In genomic region chr1:171065243-171065587, GRCm38 (mm10) we compare ENCODE assay signal across 8 mouse cellular contexts. TPM values are rescaled to one million over a fixed set of nuclear protein-coding genes. Genes with fewer than 3 reads are reported as not detected.
DNase-seq lines count a peak whose midpoint lies in the region; ATAC-seq and TF ChIP-seq lines count a peak whose summit lies in the region.
"Not testable (repeated sequence)": the region's sequence is repeated elsewhere in the genome, so short reads cannot be mapped to it uniquely, and the experiment has no call there.

No protein-coding gene starts in this region.

- not testable (repeated sequence) for H3K27me3 ChIP-seq in CH12.LX (replicated peaks)
- peaks cover 24% of the 10 kb centered on the region for H3K27me3 ChIP-seq in embryonic facial prominence, embryonic 11.5 days (ENCODE audit: control insufficient read depth, insufficient read depth, low read length)
- H3K27me3 ChIP-seq in hindbrain, embryonic 13.5 days = peaks cover 59% of the 10 kb centered on the region

- not testable (repeated sequence) for H3K36me3 ChIP-seq in CH12.LX (replicated peaks in 1 of 2; ENCODE audit: control insufficient read depth in 1 of 2, insufficient read depth in 1 of 2, low read length in 1 of 2); embryonic facial prominence, embryonic 11.5 days (replicated peaks; ENCODE audit: control insufficient read depth, insufficient read depth, low read depth, low read length); hindbrain, embryonic 13.5 days

- H3K4me3 ChIP-seq in CH12.LX (replicated peaks in 1 of 3; ENCODE audit: low read depth in 2 of 3, low read length in 2 of 3, poor library complexity in 1 of 3) = peak overlapping the region in 2 of 3 experiments; percentile 26 to 31
- peak overlapping the region; percentile 23 for H3K4me3 ChIP-seq in embryonic facial prominence, embryonic 11.5 days (ENCODE audit: low read depth, low read length)
- H3K4me3 ChIP-seq in hindbrain, embryonic 13.5 days = peak overlapping the region; percentile 29

- peak; percentile 32 for ATAC-seq in embryonic facial prominence, embryonic 11.5 days (replicated peaks; ENCODE audit: insufficient number of reproducible peaks, low FRiP score, low TSS enrichment, low read depth)
- peak; percentile 30 for ATAC-seq in hindbrain, embryonic 13.5 days (ENCODE audit: low FRiP score)
- ATAC-seq in monocyte, adult 5-6 weeks (replicated peaks; ENCODE audit: insufficient number of reproducible peaks, low FRiP score, low TSS enrichment, poor library complexity, severe bottlenecking) = 0 out of 2 replicates have a peak, but pooled peaks have one; percentile 5

- H3K79me2 ChIP-seq in CH12.LX (replicated peaks; ENCODE audit: control insufficient read depth, extremely low read depth, insufficient read depth, poor library complexity, severe bottlenecking) = not testable (repeated sequence)

- not testable (repeated sequence) for H3K9me3 ChIP-seq in CH12.LX (replicated peaks; ENCODE audit: low read length); embryonic facial prominence, embryonic 11.5 days (replicated peaks; ENCODE audit: control insufficient read depth, low read length); hindbrain, embryonic 13.5 days

- not testable (repeated sequence) for TF ChIP-seq POLR2A in CH12.LX (IDR thresholded peaks at IDR 0.05; ENCODE audit: low read depth, low read length)

- not testable (repeated sequence) for TF ChIP-seq EP300 in CH12.LX (IDR thresholded peaks at IDR 0.05; ENCODE audit: low read length)

- not testable (repeated sequence) for H3K4me2 ChIP-seq in CH12.LX (ENCODE audit: insufficient read depth, low read depth, poor library complexity, severe bottlenecking)
- peak overlapping the region; percentile 34; the same call in 1 of the 2 replicates for H3K4me2 ChIP-seq in embryonic facial prominence, embryonic 11.5 days (ENCODE audit: low read depth, low read length)
- peak overlapping the region; percentile 37 for H3K4me2 ChIP-seq in hindbrain, embryonic 13.5 days

- dilution Hi-C loops in CH12.LX (cut with MboI; ENCODE audit: extremely low pct_ligation_motif_present, extremely low pct_unique_long_range_greater_than_20kb, low sequenced_read_pairs) = not testable (repeated sequence)

- DNase-seq in CH12.LX (ENCODE audit: extremely low read depth); embryonic facial prominence, embryonic 11.5 days (ENCODE audit: low spot score): not testable (repeated sequence)
- DNase-seq in gastrocnemius, postnatal 4 days (ENCODE audit: low spot score in 2 of 2) = peak; percentile 58 to 67
- peak; percentile 68 to 71 for DNase-seq in layer of hippocampus, postnatal 14 days (ENCODE audit: low spot score in 2 of 2)
- peak; percentile 37 to 38 for DNase-seq in lung, adult 18-20 months
- DNase-seq in spleen, postnatal 4 days (ENCODE audit: low spot score in 2 of 2) = peak; percentile 83 to 92

- not testable (repeated sequence) for H3K9ac ChIP-seq in CH12.LX (ENCODE audit: insufficient read depth, low read depth); embryonic facial prominence, embryonic 11.5 days (replicated peaks; ENCODE audit: low read length); hindbrain, embryonic 13.5 days

- not testable (repeated sequence) for TF ChIP-seq RAD21 in CH12.LX (IDR thresholded peaks at IDR 0.05; ENCODE audit: low read depth, low read length)

- not testable (repeated sequence) for H3K27ac ChIP-seq in CH12.LX (ENCODE audit: insufficient read depth, low read depth); embryonic facial prominence, embryonic 11.5 days (replicated peaks; ENCODE audit: low read depth, low read length); hindbrain, embryonic 13.5 days

- 0% methylated on average over 18 of the region's 35 CpGs for WGBS in embryonic facial prominence, embryonic 11.5 days
- under 1% methylated on average over 23 of the region's 35 CpGs for whole genome bisulfite sequencing in hindbrain, embryonic 13.5 days

- not testable (repeated sequence) for H3K4me1 ChIP-seq in CH12.LX (ENCODE audit: control insufficient read depth in 1 of 2, insufficient read depth in 2 of 2); embryonic facial prominence, embryonic 11.5 days (ENCODE audit: control insufficient read depth, insufficient read depth, low read length); hindbrain, embryonic 13.5 days (replicated peaks)

- not testable (repeated sequence) for TF ChIP-seq CTCF in CH12.LX (conservative IDR thresholded peaks at IDR 0.05 in 1 of 2, IDR thresholded peaks at IDR 0.05 in 1 of 2; ENCODE audit: low read depth in 2 of 2, low read length in 2 of 2)

- in situ Hi-C loops in CH12.LX (cut with MboI; ENCODE audit: low pct_ligation_motif_present, low pct_unique_long_range_greater_than_20kb, low sequenced_read_pairs) = not testable (repeated sequence)

TF ChIP-seq in CH12.LX, 34 proteins besides CTCF, POLR2A, EP300 and RAD21:
- peak; percentile 43; the same call in 1 of the 2 replicates for TF ChIP-seq ELF1 (IDR thresholded peaks at IDR 0.05; ENCODE audit: low read depth, low read length)
TF ChIP-seq in CH12.LX: peak in this region for 1; not testable (repeated sequence) for 33.

RNA-seq across cellular contexts. Expression of gene Fcgr3, which starts 0.5 kb away (rescaled TPM):
- total RNA-seq in CH12.LX (2012; rRNA removed) (4.3 and 8.5 TPM in 2 replicates), CH12.LX (2014; rRNA removed) (6.1 and 6.3 TPM in 2 replicates)
- polyA plus RNA-seq in CH12.LX (2012; ENCODE audit: insufficient read length, low read depth) = 2.6 and 3.7 TPM in 2 replicates
- 6.5 and 7.9 TPM in 2 replicates for polyA plus RNA-seq in embryonic facial prominence, embryonic 11.5 days (2014; fragmentation: Nextera tagmentation; extraction: Ambion mirVana)
- 10 to 100 TPM; 15.7 to 16.8 TPM for total RNA-seq in gastrocnemius, postnatal 4 days (2021)
- 8.1 and 10.0 TPM in 2 replicates for polyA plus RNA-seq in hindbrain, embryonic 13.5 days (2015; fragmentation: Nextera tagmentation; extraction: Ambion mirVana)
- total RNA-seq in layer of hippocampus, postnatal 14 days (2021) = 10 to 100 TPM; 10.2 to 11.6 TPM
- total RNA-seq in monocyte, adult 5-6 weeks (2017) = 270 to 442 TPM (median 434 TPM) in 3 replicates

RNA-seq across cellular contexts. Expression of gene Fcgr4, which starts 46.5 kb away (rescaled TPM):
- total RNA-seq in CH12.LX (2012; rRNA removed) = 48.4 and 56.8 TPM in 2 replicates
- 41.8 and 50.2 TPM in 2 replicates for total RNA-seq in CH12.LX (2014; rRNA removed)
- polyA plus RNA-seq in CH12.LX (2012; ENCODE audit: insufficient read length, low read depth) = 46.7 and 52.8 TPM in 2 replicates
- 0.17 and 0.22 TPM in 2 replicates for polyA plus RNA-seq in embryonic facial prominence, embryonic 11.5 days (2014; fragmentation: Nextera tagmentation; extraction: Ambion mirVana)
- under 1 TPM; 0.37 to 0.62 TPM for total RNA-seq in gastrocnemius, postnatal 4 days (2021)
- 0.31 TPM in 2 replicates for polyA plus RNA-seq in hindbrain, embryonic 13.5 days (2015; fragmentation: Nextera tagmentation; extraction: Ambion mirVana)
- not detected for total RNA-seq in layer of hippocampus, postnatal 14 days (2021)
- total RNA-seq in monocyte, adult 5-6 weeks (2017) = 364 to 612 TPM (median 571 TPM) in 3 replicates

RNA-seq across cellular contexts. Expression of gene Cfap126, which starts 48.5 kb away (rescaled TPM):
- 0.76 and 2.0 TPM in 2 replicates for total RNA-seq in CH12.LX (2012; rRNA removed)
- 0.43 and 0.79 TPM in 2 replicates for total RNA-seq in CH12.LX (2014; rRNA removed)
- polyA plus RNA-seq in CH12.LX (2012; ENCODE audit: insufficient read length, low read depth) = 2.5 and 3.4 TPM in 2 replicates
- 1.4 and 1.7 TPM in 2 replicates for polyA plus RNA-seq in embryonic facial prominence, embryonic 11.5 days (2014; fragmentation: Nextera tagmentation; extraction: Ambion mirVana)
- total RNA-seq in gastrocnemius, postnatal 4 days (2021) = 1 to 10 TPM in 1 of 2 experiments, not detected in 1; 1.2 TPM
- polyA plus RNA-seq in hindbrain, embryonic 13.5 days (2015; fragmentation: Nextera tagmentation; extraction: Ambion mirVana) = 9.4 and 18.4 TPM in 2 replicates
- total RNA-seq in layer of hippocampus, postnatal 14 days (2021) = 1 to 10 TPM; 1.8 to 3.9 TPM
- 1.4 to 6.2 TPM (median 1.6 TPM) in 3 replicates for total RNA-seq in monocyte, adult 5-6 weeks (2017)

Comparison
In these comparisons a context has a peak if more than half of its experiments do, and no peak if none do; other contexts are left out.
1. RNA of gene Fcgr3, which starts 0.5 kb away (total RNA-seq): 270 to 442 TPM in monocyte, adult 5-6 weeks; 15.7 to 16.8 TPM in gastrocnemius, postnatal 4 days, 10.2 to 11.6 TPM in layer of hippocampus, postnatal 14 days and 4.3 to 8.5 TPM in CH12.LX; every median in the first group is over 10 times any median in the second.
2. RNA of gene Fcgr4, which starts 46.5 kb away (total RNA-seq): 364 to 612 TPM in monocyte, adult 5-6 weeks and 41.8 to 56.8 TPM in CH12.LX; 0.37 to 0.62 TPM in gastrocnemius, postnatal 4 days and not detected in layer of hippocampus, postnatal 14 days; every median in the first group is over 10 times any median in the second.
3. Peak in every context shown above with its lines, with median percentiles within 50 percentile points of each other: H3K4me3 ChIP-seq and ATAC-seq.